Mouse (Mus musculus) spleen, adult 2 months (tissue): ENCODE measurements around the gene Prl7c1.

ENCODE experiments used
- CTCF ChIP-seq: fragments of 200-500 bp; IDR thresholded peaks from 2 replicates; pipeline ENCODE4 v1.5.1; 2011; ENCODE audit warnings: mild to moderate bottlenecking, inconsistent platforms; ENCODE audit not compliant: insufficient read depth, insufficient read length, insufficient replicate concordance; ENCODE audit errors: extremely low read depth
- POLR2A ChIP-seq: fragments of 200-500 bp; IDR thresholded peaks from 2 replicates; pipeline ENCODE4 v1.6.1; 2011; ENCODE audit warnings: low read depth, low read length, inconsistent platforms

DNA sequence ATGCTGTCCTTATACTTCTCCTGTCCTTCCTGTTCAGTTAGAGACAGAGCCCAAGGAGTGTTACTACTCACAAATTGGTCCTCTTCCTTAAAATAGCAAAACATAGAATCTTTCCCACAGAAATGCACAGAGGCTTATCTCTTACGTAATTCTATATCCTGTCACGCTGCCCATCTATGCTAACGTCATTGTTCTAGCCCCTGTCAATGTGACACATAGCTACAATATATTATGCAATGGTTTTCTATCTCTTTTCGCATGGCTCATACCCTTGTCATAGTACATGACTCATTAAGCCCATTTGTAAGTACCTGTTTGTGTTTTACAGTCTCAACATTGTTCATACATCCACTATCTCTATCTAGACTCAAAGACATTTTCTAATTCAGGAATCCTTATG lies 18.7 kb upstream of the Prl7c1 start:
- no peak for TF ChIP-seq POLR2A
- no peak for TF ChIP-seq CTCF
